Mouse (Mus musculus): ENCODE measurements around the gene Snx29.
A peak's percentile ranks its signal among the peaks of the same experiment; 100 is the strongest.

Snx29 gene

GRCm38 (mm10) chr16:11603667-11604422 is 281.1 kb downstream of the Snx29 start:
- peak; percentile 27 for DNase-seq

GRCm38 (mm10) chr16:11612526-11613126 is 289.9 kb downstream of the Snx29 start:
- no peak for DNase-seq

GRCm38 (mm10) chr16:11614401-11615014 is 291.8 kb downstream of the Snx29 start:
- DNase-seq: no peak

GRCm38 (mm10) chr16:11615633-11616032 is 292.9 kb downstream of the Snx29 start:
- DNase-seq: no peak

- no peak for DNase-seq
Measured at GRCm38 (mm10) chr16:11619951-11620350, 297.2 kb downstream of the Snx29 start.

GRCm38 (mm10) chr16:11621042-11621441 is 298.3 kb downstream of the Snx29 start:
- no peak for DNase-seq

- DNase-seq: no peak
Measured at GRCm38 (mm10) chr16:11621664-11622063, 299.0 kb downstream of the Snx29 start.

- DNase-seq: no peak
Measured at GRCm38 (mm10) chr16:11623032-11623431, 300.3 kb downstream of the Snx29 start.

- DNase-seq: no peak
Measured at GRCm38 (mm10) chr16:11624121-11624520, 301.4 kb downstream of the Snx29 start.

GRCm38 (mm10) chr16:11626004-11626481 is 303.3 kb downstream of the Snx29 start:
- DNase-seq: no peak

GRCm38 (mm10) chr16:11626616-11627015 is 303.9 kb downstream of the Snx29 start:
- DNase-seq: no peak

GRCm38 (mm10) chr16:11627866-11628638 is 305.3 kb downstream of the Snx29 start:
- no peak for DNase-seq

GRCm38 (mm10) chr16:11629704-11630103 is 307.0 kb downstream of the Snx29 start:
- DNase-seq: no peak

- DNase-seq: no peak
Measured at GRCm38 (mm10) chr16:11630489-11630888, 307.8 kb downstream of the Snx29 start.

- peak; percentile 34 for DNase-seq
Measured at GRCm38 (mm10) chr16:11632205-11632747, 309.6 kb downstream of the Snx29 start.

GRCm38 (mm10) chr16:11636196-11636733 is 313.6 kb downstream of the Snx29 start:
- DNase-seq: no peak

GRCm38 (mm10) chr16:11636902-11637301 is 314.2 kb downstream of the Snx29 start:
- DNase-seq: no peak

GRCm38 (mm10) chr16:11637794-11638193 is 315.1 kb downstream of the Snx29 start:
- DNase-seq: no peak

- DNase-seq: no peak
Measured at GRCm38 (mm10) chr16:11638739-11639138, 316.0 kb downstream of the Snx29 start.

- DNase-seq: no peak
Measured at GRCm38 (mm10) chr16:11639936-11640335, 317.2 kb downstream of the Snx29 start.

- no peak for DNase-seq
Measured at GRCm38 (mm10) chr16:11643603-11644002, 320.9 kb downstream of the Snx29 start.

- no peak for DNase-seq
Measured at GRCm38 (mm10) chr16:11644399-11644798, 321.7 kb downstream of the Snx29 start.

GRCm38 (mm10) chr16:11645668-11646067 is 323.0 kb downstream of the Snx29 start:
- DNase-seq: no peak

Measured in thymus, postnatal 14 days (tissue).